Mouse (Mus musculus) kidney, postnatal 0 days (tissue): Measurements from ENCODE around the gene Olfr1359. TPM values are rescaled to one million over a fixed set of nuclear protein-coding genes. Genes with fewer than 3 reads are reported as not detected.

Experiments used
- ATAC-seq: fragments of 200-750 bp; cut with Nextera tagmentation; replicated peaks from 2 replicates; pipeline ENCODE4 v1.8.0; 2017; ENCODE audit warnings: low read depth, moderate number of reproducible peaks, moderate TSS enrichment, moderate library complexity; ENCODE audit not compliant: low FRiP score
- DNase-seq: peaks from one replicate; pipeline ENCODE4 v3.0.0-alpha.2; 2016; ENCODE audit warnings: low spot score
- H3K27ac ChIP-seq: fragments of 300-500 bp; sonication (generic); 2 replicates; pipeline ENCODE4 v1.5.1; 2014; ENCODE audit warnings: mild to moderate bottlenecking
- H3K27me3 ChIP-seq: fragments of 300-500 bp; sonication (generic); 2 replicates; pipeline ENCODE4 v1.6.1; 2014; ENCODE audit warnings: low read length, mixed read lengths; ENCODE audit not compliant: insufficient read depth
- H3K36me3 ChIP-seq: fragments of 300-500 bp; sonication (generic); 2 replicates; pipeline ENCODE4 v1.6.1; 2014; ENCODE audit warnings: low read length, mixed read lengths; ENCODE audit not compliant: insufficient read depth
- H3K4me1 ChIP-seq: fragments of 300-500 bp; sonication (generic); replicated peaks from 2 replicates; pipeline ENCODE4 v1.6.1; 2014; ENCODE audit warnings: antibody characterized with exemption, low read length, mixed read lengths; ENCODE audit not compliant: insufficient read depth
- H3K4me2 ChIP-seq: fragments of 300-500 bp; sonication (generic); 2 replicates; pipeline ENCODE4 v1.6.1; 2014; ENCODE audit warnings: mild to moderate bottlenecking, low read length, moderate library complexity, mixed read lengths
- H3K4me3 ChIP-seq: fragments of 300-500 bp; sonication (generic); replicated peaks from 2 replicates; pipeline ENCODE4 v1.5.1; 2014; ENCODE audit warnings: low read depth, low read length
- H3K9ac ChIP-seq: fragments of 300-500 bp; sonication (generic); 2 replicates; pipeline ENCODE4 v1.6.1; 2014; ENCODE audit warnings: low read depth, low read length
- H3K9me3 ChIP-seq: fragments of 300-500 bp; sonication (generic); replicated peaks from 2 replicates; pipeline ENCODE4 v1.6.1; 2016; ENCODE audit warnings: low read length, inconsistent platforms, mixed read lengths
- CTCF ChIP-seq: IDR thresholded peaks from 2 replicates; pipeline ENCODE4 v1.5.1; 2016; ENCODE audit warnings: antibody characterized with exemption, low read depth, mild to moderate bottlenecking, moderate library complexity
- WGBS: fragments of 180-500 bp; shearing (Covaris S2); extraction: QIAGEN DNeasy Blood & Tissue Kit; methylation state at CpG from one replicate; pipeline ENCODE4 v1.1.7; 2014; 5-methylcytosine and 5-hydroxymethylcytosine counted together
- polyA plus RNA-seq: library from polyadenylated mRNA; unstranded; fragments of >200 nt; fragmentation: Nextera tagmentation; extraction: Ambion mirVana; gene quantifications from 2 replicates; pipeline ENCODE4 v1.2.1, GENCODE M21; 2015

Olfr1359 gene
- polyA plus RNA-seq = not detected in 2 replicates

- no peaks in the 10 kb centered on the region for H3K36me3 ChIP-seq
- ATAC-seq (no peak), DNase-seq (no peak)
- H3K4me3 ChIP-seq = no peak within 1 kb of the TSS
- H3K4me1 ChIP-seq = no peaks in the 10 kb centered on the region
- no peak for TF ChIP-seq CTCF
- no peak within 1 kb of the TSS for H3K9ac ChIP-seq
- no peaks in the 10 kb centered on the region for H3K27me3 ChIP-seq
- no peak within 1 kb of the TSS for H3K27ac ChIP-seq
- H3K4me2 ChIP-seq = no peak within 1 kb of the TSS
- no peaks in the 10 kb centered on the region for H3K9me3 ChIP-seq
Measured at GRCm38 (mm10) chr13:21697811-21698210, at the start of gene Olfr1359. Olfr1359 (plus strand) TSS chr13:21698111.

- ATAC-seq (no peak), DNase-seq (no peak)
- 38% methylated on average over 2 of the region's 2 CpGs for WGBS
- H3K9me3 ChIP-seq = no peaks in the 10 kb centered on the region
- H3K4me3 ChIP-seq = no peak within 1 kb of the TSS
- no peaks in the 10 kb centered on the region for H3K36me3 ChIP-seq
- TF ChIP-seq CTCF = no peak
- H3K4me2 ChIP-seq = no peak within 1 kb of the TSS
- no peaks in the 10 kb centered on the region for H3K4me1 ChIP-seq
- no peak within 1 kb of the TSS for H3K27ac ChIP-seq
- no peak within 1 kb of the TSS for H3K9ac ChIP-seq
- H3K27me3 ChIP-seq = no peaks in the 10 kb centered on the region
Measured at GRCm38 (mm10) chr13:21663286-21663685, 34.6 kb upstream of the Olfr1359 start, which contains the start of gene Olfr1361. Olfr1361 (minus strand) TSS chr13:21663386.

GRCm38 (mm10) chr13:21677305-21677704, 20.6 kb upstream of the Olfr1359 start, which contains the start of gene Olfr1360:
Olfr1360 (minus strand) TSS chr13:21677405.
- TF ChIP-seq CTCF = no peak
- no peak within 1 kb of the TSS for H3K9ac ChIP-seq
- no peak within 1 kb of the TSS for H3K4me3 ChIP-seq
- H3K27ac ChIP-seq = no peak within 1 kb of the TSS
- H3K4me1 ChIP-seq = no peaks in the 10 kb centered on the region
- ATAC-seq (no peak), DNase-seq (no peak)
- no peak within 1 kb of the TSS for H3K4me2 ChIP-seq
- 86% methylated on average over 2 of the region's 2 CpGs for WGBS
- no peaks in the 10 kb centered on the region for H3K9me3 ChIP-seq
- no peaks in the 10 kb centered on the region for H3K27me3 ChIP-seq
- no peaks in the 10 kb centered on the region for H3K36me3 ChIP-seq

GRCm38 (mm10) chr13:21706669-21707068, 8.8 kb downstream of the Olfr1359 start:
- 72% methylated on average over 4 of the region's 4 CpGs for WGBS
- Histone ChIP-seq H3K9me3 (no peaks in the 10 kb centered on the region), H3K36me3 (no peaks in the 10 kb centered on the region), H3K4me3 (no peak overlapping the region), H3K27ac (no peak overlapping the region), H3K9ac (no peak overlapping the region), H3K4me1 (no peaks in the 10 kb centered on the region), H3K4me2 (no peak overlapping the region), H3K27me3 (no peaks in the 10 kb centered on the region)
- no peak for ATAC-seq
- TF ChIP-seq CTCF = no peak
- DNase-seq = no peak

- Histone ChIP-seq H3K9me3 (no peaks in the 10 kb centered on the region), H3K4me1 (peaks cover 3% of the 10 kb centered on the region; the same call in 1 of the 2 replicates), H3K36me3 (no peaks in the 10 kb centered on the region), H3K4me2 (peak overlapping the region; percentile 78), H3K27ac (peak overlapping the region; percentile 81), H3K4me3 (peak overlapping the region; percentile 75), H3K27me3 (no peaks in the 10 kb centered on the region), H3K9ac (peak overlapping the region; percentile 54)
- under 1% methylated on average over 32 of the region's 32 CpGs for WGBS
- peak; percentile 78 for ATAC-seq
- peak; percentile 96 for DNase-seq
- peak; percentile 91 for TF ChIP-seq CTCF
Measured at GRCm38 (mm10) chr13:21710031-21710711, 12.3 kb downstream of the Olfr1359 start.

GRCm38 (mm10) chr13:21710821-21711525, 13.1 kb downstream of the Olfr1359 start:
- peak overlapping the region; percentile 78 for H3K4me2 ChIP-seq
- WGBS = 2% methylated on average over 22 of the region's 22 CpGs
- peak overlapping the region; percentile 39 for H3K4me3 ChIP-seq
- no peak overlapping the region; the same call in 1 of the 2 replicates for H3K27ac ChIP-seq
- peak; percentile 79 for ATAC-seq
- no peaks in the 10 kb centered on the region for H3K9me3 ChIP-seq
- TF ChIP-seq CTCF = no peak
- 0 out of 2 replicates have a peak overlapping the region, but pooled peaks have one; percentile 35 for H3K9ac ChIP-seq
- peaks cover 3% of the 10 kb centered on the region; the same call in 1 of the 2 replicates for H3K4me1 ChIP-seq
- peak; percentile 48 for DNase-seq
- H3K27me3 ChIP-seq = no peaks in the 10 kb centered on the region
- H3K36me3 ChIP-seq = no peaks in the 10 kb centered on the region
